ENCODE assay signal across 19 mouse cellular contexts in genomic region chr11:116602043-116602442, GRCm38 (mm10). TPM values are rescaled to one million over a fixed set of nuclear protein-coding genes. Genes with fewer than 3 reads are reported as not detected.
A peak's percentile ranks its signal among the peaks of the same experiment; 100 is the strongest.
DNase-seq lines count a peak whose midpoint lies in the region.
"Had no signal": no experiment of that assay in that cellular context is flagged by ENCODE, and none has a peak within 500 bp of the region (broad histone marks: within the 10 kb centered on the region; RNA-seq: fewer than 3 reads in every experiment).

No protein-coding gene starts in this region.

- peak; percentile 26 to 27 for DNase-seq in cerebellum, postnatal 10 days
- no peak for DNase-seq in cerebellum, adult 9-10 months
- DNase-seq in heart, adult 11 months, result peak; percentile 90
- no peak for DNase-seq in heart, postnatal 25 days (ENCODE audit: low spot score)
- DNase-seq: adrenal gland, adult 2 months; adrenal gland, adult 8-10 months; adrenal gland, postnatal 10 days; adrenal gland, postnatal 14 days; adrenal gland, postnatal 25 days; adrenal gland, postnatal 36 days; B cell, adult 2 months; cerebellum, adult 11 months; cerebellum, adult 11-12 months; cerebellum, adult 18-20 months had no signal

- intact Hi-C loops in heart, postnatal 25 days (cut with DNase I), result loop anchor here (2.0 kb wide), 1 partner anchor 27 kb away; no protein-coding TSS in a partner anchor

RNA-seq across cellular contexts. Expression of gene Aanat, which starts 15.8 kb away (rescaled TPM):
- total RNA-seq in heart, postnatal 25 days (2021), result not detected
- total RNA-seq: adrenal gland, adult 18-20 months; adrenal gland, adult 2 months; adrenal gland, adult 8-10 months; adrenal gland, postnatal 10 days; adrenal gland, postnatal 14 days; adrenal gland, postnatal 25 days; adrenal gland, postnatal 36 days; adrenal gland, postnatal 4 days; CH12.LX; G1E; MEL had no signal

RNA-seq across cellular contexts. Expression of gene Ube2o, which starts 20.8 kb away (rescaled TPM):
- total RNA-seq in heart, postnatal 25 days (2021), result 10 to 100 TPM; 31.4 to 37.1 TPM

RNA-seq across cellular contexts. Expression of gene Rhbdf2, which starts 24.8 kb away (rescaled TPM):
- 10 to 100 TPM; 10.6 to 12.8 TPM for total RNA-seq in heart, postnatal 25 days (2021)

RNA-seq across cellular contexts. Expression of gene Prcd, which starts 51.3 kb away (rescaled TPM):
- 1 to 10 TPM; 1.0 to 1.6 TPM for total RNA-seq in heart, postnatal 25 days (2021)
- total RNA-seq: CH12.LX had no signal

RNA-seq across cellular contexts. Expression of gene Cygb, which starts 52.1 kb away (rescaled TPM):
- total RNA-seq in heart, postnatal 25 days (2021), result 10 to 100 TPM; 34.8 to 49.8 TPM
- total RNA-seq: CH12.LX, G1E had no signal

Comparison
In these comparisons a context has a peak if more than half of its experiments do, and no peak if none do; other contexts are left out.
1. DNase-seq: peak in cerebellum, postnatal 10 days (2 of 2) and heart, adult 11 months (single experiment); none in cerebellum, adult 9-10 months (single experiment) and heart, postnatal 25 days (single experiment).